Mouse (Mus musculus) bone marrow macrophage, adult 2 months (primary cell): ENCODE measurements around the gene Slc47a2.

Experiments
- CTCF ChIP-seq: IDR thresholded peaks from 2 replicates; pipeline ENCODE4 v1.5.1; 2012; ENCODE audit warnings: low read depth, mild to moderate bottlenecking, low read length, moderate library complexity
- POLR2A ChIP-seq: IDR thresholded peaks from 2 replicates; pipeline ENCODE4 v1.6.1; 2012; ENCODE audit warnings: mild to moderate bottlenecking, low read depth, low read length, borderline replicate concordance

- no peak for TF ChIP-seq POLR2A
- no peak for TF ChIP-seq CTCF
These were observed 689 bp downstream of the Slc47a2 start for GRCm38 (mm10) chr11:61341971-61342370.
